Comparison of ENCODE assay signal across 15 mouse cellular contexts in the genomic region with DNA sequence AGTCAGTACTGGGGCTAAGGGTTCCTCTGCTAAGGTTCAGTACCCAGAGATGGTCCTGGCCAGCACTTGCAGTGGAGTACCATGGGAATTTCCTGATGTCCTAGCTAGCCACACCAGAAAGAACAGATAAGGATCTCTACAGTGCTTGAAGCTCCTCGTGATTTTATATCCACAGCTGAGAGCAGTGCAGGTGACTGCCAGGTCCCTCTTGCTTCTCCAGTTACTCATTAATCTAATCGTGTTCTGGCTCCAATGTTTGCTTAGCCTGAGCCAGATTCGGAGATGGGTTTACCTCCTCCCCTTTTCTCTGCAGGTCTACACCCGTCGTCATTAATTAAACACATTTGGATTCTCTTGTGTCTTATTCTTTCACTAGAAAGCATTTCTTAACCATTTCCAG.
A peak's percentile ranks its signal among the peaks of the same experiment; 100 is the strongest.
DNase-seq lines count a peak whose midpoint lies in the region; ATAC-seq and TF ChIP-seq lines count a peak whose summit lies in the region.
"Had no signal": no experiment of that assay in that cellular context is flagged by ENCODE, and none has a peak within 500 bp of the region (broad histone marks: within the 10 kb centered on the region; RNA-seq: fewer than 3 reads in every experiment).

No protein-coding gene starts in this region.

- no peak for ATAC-seq in forebrain, embryonic 14.5 days
- no peak for ATAC-seq in forebrain, postnatal 0 days
- peak; percentile 83 for ATAC-seq in lung, postnatal 0 days
- peak; percentile 76 for ATAC-seq in liver, embryonic 13.5 days (ENCODE audit: low read depth)

- H3K27me3 ChIP-seq in forebrain, embryonic 14.5 days (replicated peaks; ENCODE audit: control insufficient read depth, insufficient read depth, low read length) = no peaks in the 10 kb centered on the region
- H3K27me3 ChIP-seq in forebrain, postnatal 0 days (ENCODE audit: insufficient read depth, low read length) = no peaks in the 10 kb centered on the region
- H3K27me3 ChIP-seq in lung, postnatal 0 days (replicated peaks; ENCODE audit: insufficient read depth, low read length) = no peaks in the 10 kb centered on the region
- H3K27me3 ChIP-seq in liver, embryonic 13.5 days = no peaks in the 10 kb centered on the region
- H3K27me3 ChIP-seq: heart, embryonic 13.5 days; megakaryocyte, embryonic 14.5 days had no signal

- peak; percentile 32 for DNase-seq in forebrain, embryonic 14.5 days (ENCODE audit: low spot score)
- DNase-seq in forebrain, postnatal 0 days = no peak
- DNase-seq in lung, postnatal 0 days (ENCODE audit: low spot score) = peak; percentile 49
- no peak for DNase-seq in lung, adult 2 months
- no peak for DNase-seq in liver, embryonic 13.5 days
- DNase-seq in yolk sac, embryonic 10.5 days (ENCODE audit: low spot score) = peak; percentile 43
- DNase-seq in urinary bladder, postnatal 36 days (ENCODE audit: low spot score in 2 of 2) = no peak
- DNase-seq in right cerebral cortex, adult 18-20 months = no peak
- DNase-seq: adrenal gland, postnatal 10 days; gastrocnemius, postnatal 14 days; layer of hippocampus, adult 9-11 months; right cerebral cortex, postnatal 25 days had no signal

- H3K36me3 ChIP-seq in forebrain, embryonic 14.5 days (ENCODE audit: control insufficient read depth, insufficient read depth, low read length) = no peaks in the 10 kb centered on the region
- no peaks in the 10 kb centered on the region for H3K36me3 ChIP-seq in forebrain, postnatal 0 days (ENCODE audit: insufficient read depth)
- no peaks in the 10 kb centered on the region for H3K36me3 ChIP-seq in lung, postnatal 0 days (ENCODE audit: insufficient read depth, low read length)
- no peaks in the 10 kb centered on the region for H3K36me3 ChIP-seq in liver, embryonic 13.5 days
- H3K36me3 ChIP-seq: heart, embryonic 13.5 days; limb, embryonic 10.5 days had no signal

- TF ChIP-seq EP300 in lung, postnatal 0 days (IDR thresholded peaks at IDR 0.05) = no peak

- no peaks in the 10 kb centered on the region for H3K9me3 ChIP-seq in forebrain, embryonic 14.5 days (replicated peaks; ENCODE audit: control insufficient read depth, low read length)
- no peaks in the 10 kb centered on the region for H3K9me3 ChIP-seq in forebrain, postnatal 0 days (ENCODE audit: low read length)
- no peaks in the 10 kb centered on the region for H3K9me3 ChIP-seq in lung, postnatal 0 days (ENCODE audit: low read length)
- no peaks in the 10 kb centered on the region for H3K9me3 ChIP-seq in liver, embryonic 13.5 days (replicated peaks)
- H3K9me3 ChIP-seq: heart, embryonic 13.5 days; limb, embryonic 10.5 days; megakaryocyte, embryonic 14.5 days had no signal

- TF ChIP-seq CTCF in forebrain, postnatal 0 days (IDR thresholded peaks at IDR 0.05; ENCODE audit: low read depth) = no peak
- no peak for TF ChIP-seq CTCF in lung, postnatal 0 days (IDR thresholded peaks at IDR 0.05)
- TF ChIP-seq CTCF in lung, adult 2 months (IDR thresholded peaks at IDR 0.05; ENCODE audit: insufficient read depth, low read length) = no peak

- no peak for TF ChIP-seq POLR2A in lung, adult 2 months (IDR thresholded peaks at IDR 0.05; ENCODE audit: borderline replicate concordance, extremely low read depth, low read depth, low read length)

- H3K9ac ChIP-seq in forebrain, embryonic 14.5 days (ENCODE audit: low read length) = no peak overlapping the region
- H3K9ac ChIP-seq in forebrain, postnatal 0 days = no peak overlapping the region
- H3K9ac ChIP-seq in lung, postnatal 0 days (replicated peaks; ENCODE audit: low read depth) = no peak overlapping the region
- no peak overlapping the region for H3K9ac ChIP-seq in liver, embryonic 13.5 days
- H3K9ac ChIP-seq: heart, embryonic 13.5 days had no signal

- H3K4me2 ChIP-seq in forebrain, embryonic 14.5 days (ENCODE audit: low read length) = no peak overlapping the region
- no peak overlapping the region for H3K4me2 ChIP-seq in forebrain, postnatal 0 days (ENCODE audit: low read depth)
- H3K4me2 ChIP-seq in lung, postnatal 0 days (replicated peaks; ENCODE audit: low read depth, low read length) = no peak overlapping the region
- no peak overlapping the region for H3K4me2 ChIP-seq in liver, embryonic 13.5 days
- H3K4me2 ChIP-seq: heart, embryonic 13.5 days had no signal

- no peaks in the 10 kb centered on the region for H3K4me1 ChIP-seq in forebrain, embryonic 14.5 days (ENCODE audit: control insufficient read depth, insufficient read depth, low read length)
- no peaks in the 10 kb centered on the region for H3K4me1 ChIP-seq in forebrain, postnatal 0 days (ENCODE audit: insufficient read depth)
- no peaks in the 10 kb centered on the region; the same call in 1 of the 2 replicates for H3K4me1 ChIP-seq in lung, postnatal 0 days (ENCODE audit: insufficient read depth, low read depth, low read length)
- no peaks in the 10 kb centered on the region for H3K4me1 ChIP-seq in lung, adult 2 months (ENCODE audit: control insufficient read depth, insufficient read depth, low read length)
- no peaks in the 10 kb centered on the region for H3K4me1 ChIP-seq in liver, embryonic 13.5 days (replicated peaks)
- H3K4me1 ChIP-seq: heart, embryonic 13.5 days; limb, embryonic 10.5 days; megakaryocyte, embryonic 14.5 days had no signal

- no peak overlapping the region for H3K27ac ChIP-seq in forebrain, embryonic 14.5 days (ENCODE audit: low read depth, low read length)
- H3K27ac ChIP-seq in forebrain, postnatal 0 days (ENCODE audit: low read depth, low read length) = no peak overlapping the region
- H3K27ac ChIP-seq in lung, postnatal 0 days (ENCODE audit: low read length) = no peak overlapping the region
- no peak overlapping the region for H3K27ac ChIP-seq in liver, embryonic 13.5 days
- H3K27ac ChIP-seq: heart, embryonic 13.5 days; limb, embryonic 10.5 days had no signal

- WGBS in forebrain, embryonic 14.5 days = 25% methylated on average over 5 of the region's 5 CpGs
- WGBS in forebrain, postnatal 0 days = 29% methylated on average over 5 of the region's 5 CpGs
- 26% methylated on average over 5 of the region's 5 CpGs for WGBS in lung, postnatal 0 days
- WGBS in lung, adult 2 months = 34% methylated on average over 5 of the region's 5 CpGs
- 42% methylated on average over 5 of the region's 5 CpGs for WGBS in liver, embryonic 13.5 days (ENCODE audit: insufficient replicate concordance)

- no peak overlapping the region for H3K4me3 ChIP-seq in forebrain, embryonic 14.5 days (ENCODE audit: low read depth, low read length)
- H3K4me3 ChIP-seq in forebrain, postnatal 0 days (ENCODE audit: low read depth, low read length) = no peak overlapping the region
- H3K4me3 ChIP-seq in lung, postnatal 0 days (ENCODE audit: low read depth, low read length) = no peak overlapping the region
- H3K4me3 ChIP-seq in lung, adult 2 months (replicated peaks; ENCODE audit: extremely low read depth, low read depth, low read length) = no peak overlapping the region
- no peak overlapping the region for H3K4me3 ChIP-seq in liver, embryonic 13.5 days (replicated peaks)
- H3K4me3 ChIP-seq: heart, embryonic 13.5 days; limb, embryonic 10.5 days; megakaryocyte, embryonic 14.5 days had no signal

Comparison
In these comparisons a context has a peak if more than half of its experiments do, and no peak if none do; other contexts are left out.
1. DNase-seq: peak in forebrain, embryonic 14.5 days (single experiment), lung, postnatal 0 days (single experiment) and yolk sac, embryonic 10.5 days (single experiment); none in forebrain, postnatal 0 days (single experiment), lung, adult 2 months (single experiment), liver, embryonic 13.5 days (single experiment), urinary bladder, postnatal 36 days (0 of 2) and right cerebral cortex, adult 18-20 months (single experiment).
2. ATAC-seq: peak in lung, postnatal 0 days (single experiment) and liver, embryonic 13.5 days (single experiment); none in forebrain, embryonic 14.5 days (single experiment) and forebrain, postnatal 0 days (single experiment).